Mouse (Mus musculus): ENCODE results near the gene Plcb2.

Plcb2 gene

DNA sequence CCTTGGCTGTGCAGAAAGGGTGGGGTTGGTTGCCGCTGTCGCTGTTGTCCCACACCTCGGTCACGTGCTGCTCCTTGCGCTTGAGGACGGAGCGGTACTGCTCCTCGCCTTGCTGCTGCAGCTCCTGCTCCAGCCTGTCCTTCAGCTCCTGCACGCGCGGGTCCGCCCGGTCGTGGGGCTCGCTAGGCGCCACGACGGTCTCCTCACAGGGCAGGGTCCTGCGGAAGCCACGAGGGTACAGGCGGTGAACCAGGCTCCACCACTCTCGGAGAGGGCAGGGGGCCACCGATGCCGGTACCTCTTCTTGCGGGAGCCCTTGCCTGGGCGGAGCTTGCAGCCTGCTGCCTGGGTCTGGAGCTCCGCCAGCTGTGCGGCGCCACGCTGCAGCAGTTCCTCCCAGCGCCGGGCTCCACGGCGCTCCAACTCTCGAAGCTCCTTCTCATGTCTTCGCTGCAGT lies 17.2 kb downstream of the Plcb2 start:
- DNase-seq, result peak in 1 of 2 experiments; percentile 77

DNA sequence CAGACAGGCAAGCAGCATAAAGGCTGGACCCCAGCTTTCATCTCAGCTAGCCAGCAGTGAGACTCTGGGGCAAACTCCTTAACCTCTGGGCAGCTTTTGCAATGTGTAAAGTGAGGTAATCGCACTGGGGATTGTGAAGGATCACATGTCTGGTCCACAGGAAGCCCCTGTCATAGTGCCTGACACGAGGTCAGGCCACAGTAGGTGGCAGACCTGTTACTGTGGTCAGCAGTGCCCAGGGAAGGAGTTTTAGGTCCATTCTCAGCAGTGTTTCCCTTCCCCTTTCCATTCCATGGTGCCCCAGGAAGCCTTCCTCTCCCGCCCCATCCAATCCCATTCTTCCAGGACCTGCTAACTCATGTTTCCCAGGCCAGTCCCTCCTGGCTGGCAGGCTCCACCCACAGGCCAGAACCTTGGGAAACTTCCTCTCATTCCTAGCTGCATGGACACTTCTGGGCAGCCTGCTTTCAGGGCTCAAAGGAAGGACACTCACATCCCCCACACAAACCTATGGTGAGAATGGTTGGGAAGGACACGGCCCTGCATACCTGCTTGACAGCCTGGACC lies 18.5 kb downstream of the Plcb2 start:
- DNase-seq, result no peak

DNA sequence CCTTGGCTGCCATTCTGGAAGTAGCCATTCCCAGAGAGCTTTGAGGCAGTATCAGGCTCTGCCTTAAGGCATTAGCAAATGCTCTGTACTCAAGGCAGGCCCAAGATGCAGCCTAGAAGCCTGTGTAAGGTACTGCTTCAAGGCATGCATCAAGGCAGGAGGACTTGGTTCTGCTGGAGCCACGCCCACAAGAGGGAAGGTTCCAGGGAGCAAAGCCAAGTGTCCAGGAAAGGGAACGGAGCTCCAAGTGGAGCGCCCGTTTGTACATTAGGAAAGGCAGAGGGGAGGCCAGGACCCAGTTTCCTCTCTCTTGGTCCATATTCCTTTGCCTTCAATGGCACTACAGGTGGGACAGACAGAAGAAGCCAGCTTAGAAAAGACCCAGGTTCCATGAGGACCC lies 19.8 kb downstream of the Plcb2 start:
- peak in 1 of 2 experiments; percentile 44 for DNase-seq

DNA sequence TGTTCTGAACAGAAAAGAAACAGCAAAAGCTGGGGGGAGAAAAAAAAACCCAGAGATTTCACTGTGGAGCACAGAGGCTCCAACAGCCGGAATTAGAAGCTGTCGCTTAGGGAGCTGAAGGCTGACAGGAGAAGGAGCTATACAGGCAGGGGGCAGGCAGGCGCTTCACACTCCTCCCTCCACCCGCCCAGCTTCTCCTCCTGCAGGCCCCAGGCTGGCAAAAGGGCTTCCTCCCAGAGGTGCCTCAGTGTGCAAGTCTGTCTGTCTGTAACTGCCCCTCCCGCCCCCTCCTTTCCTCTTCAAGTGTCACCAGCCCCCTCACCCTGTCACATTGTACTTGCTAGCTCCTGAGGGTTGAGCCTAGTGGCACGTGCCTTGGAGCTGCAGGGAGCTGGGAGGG lies 21.8 kb downstream of the Plcb2 start:
- no peak for DNase-seq

DNA sequence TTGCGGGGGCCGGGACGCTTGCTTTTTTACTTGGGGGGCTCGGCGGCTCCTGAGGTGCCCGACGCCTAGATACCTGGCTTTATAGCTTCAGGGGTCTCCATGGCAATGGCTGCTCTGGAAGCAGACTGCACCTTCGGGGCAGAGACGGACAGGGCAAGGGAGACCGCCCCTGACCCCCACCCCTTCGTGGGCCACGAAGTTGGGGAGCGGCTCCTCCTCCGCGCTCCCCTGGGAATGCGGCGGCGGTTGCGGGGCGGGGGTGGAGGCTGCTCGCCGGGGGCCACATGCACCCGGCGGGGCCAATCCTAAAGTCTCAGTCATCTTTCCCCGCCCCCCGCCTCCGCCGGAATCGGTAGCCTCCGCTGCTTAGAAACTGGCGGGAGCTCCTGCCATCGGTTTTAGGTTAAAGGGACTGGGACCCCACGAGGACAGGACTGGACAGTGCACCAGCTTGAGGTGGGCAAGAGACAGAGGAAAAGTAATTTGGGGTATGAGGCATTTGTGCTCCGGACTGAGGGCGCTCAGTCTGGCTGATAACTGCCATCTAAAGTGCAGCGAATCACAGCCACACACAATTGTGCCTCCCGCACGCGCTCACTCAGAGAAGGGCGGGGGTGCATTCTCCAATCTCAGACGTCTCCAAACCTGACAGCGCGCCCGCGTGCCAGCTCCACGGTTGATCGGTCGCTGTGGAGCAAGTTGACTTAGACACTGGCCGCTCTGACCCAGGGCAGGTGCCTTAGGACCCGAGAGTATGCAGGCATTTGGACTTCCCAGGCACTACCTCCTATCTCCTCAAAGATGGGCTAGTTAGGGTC lies 24.1 kb downstream of the Plcb2 start, which contains the start of gene Ankrd63:
TSS of gene Ankrd63 (minus strand) at position 51 of the 818 bp plus-strand sequence.
- peak in 1 of 2 experiments; percentile 69 for DNase-seq

DNA sequence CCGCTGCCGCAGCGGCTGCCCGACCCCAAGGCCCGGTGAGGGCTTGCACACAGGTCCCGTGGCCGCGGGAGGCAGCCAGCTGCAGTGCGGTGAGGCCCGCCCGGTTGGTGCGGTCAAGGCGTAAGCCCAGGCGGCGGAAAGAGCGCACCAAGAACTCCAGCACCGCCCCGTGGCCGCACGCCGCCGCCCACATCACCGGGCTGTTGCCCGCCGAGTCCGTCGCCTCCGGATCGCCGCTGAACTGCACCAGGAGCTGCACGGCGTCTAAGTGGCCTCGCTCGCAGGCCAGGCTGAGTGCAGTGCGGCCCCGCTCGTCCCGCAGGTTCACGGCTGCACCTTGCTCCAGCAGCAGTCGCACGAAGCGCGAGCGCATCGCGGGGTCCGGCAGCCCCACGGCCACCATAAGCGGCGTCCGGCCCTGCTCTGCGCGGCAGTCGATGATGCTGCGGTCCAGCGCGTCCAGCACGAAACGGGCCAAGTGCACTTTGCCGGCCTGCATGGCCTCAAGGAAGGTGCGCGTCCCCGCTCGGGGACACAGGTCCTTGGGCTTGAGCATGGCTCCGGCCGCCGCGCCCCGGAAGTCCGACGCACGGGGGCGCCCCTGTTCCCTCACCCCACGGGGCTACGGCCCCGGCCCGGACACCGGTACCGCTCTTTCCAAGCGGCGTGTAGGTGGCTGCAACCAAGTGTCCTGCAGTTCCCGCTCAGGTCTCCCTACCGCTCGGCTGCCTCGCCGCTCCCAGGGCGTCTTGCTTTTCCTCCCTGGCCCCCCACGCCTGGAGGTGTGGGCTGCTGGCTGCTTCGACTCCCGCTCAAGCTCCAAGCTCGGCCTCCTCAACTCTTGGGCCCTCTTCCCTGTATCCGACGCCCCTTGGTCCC lies 25.1 kb downstream of the Plcb2 start:
- peak; percentile 48 to 82 for DNase-seq

DNA sequence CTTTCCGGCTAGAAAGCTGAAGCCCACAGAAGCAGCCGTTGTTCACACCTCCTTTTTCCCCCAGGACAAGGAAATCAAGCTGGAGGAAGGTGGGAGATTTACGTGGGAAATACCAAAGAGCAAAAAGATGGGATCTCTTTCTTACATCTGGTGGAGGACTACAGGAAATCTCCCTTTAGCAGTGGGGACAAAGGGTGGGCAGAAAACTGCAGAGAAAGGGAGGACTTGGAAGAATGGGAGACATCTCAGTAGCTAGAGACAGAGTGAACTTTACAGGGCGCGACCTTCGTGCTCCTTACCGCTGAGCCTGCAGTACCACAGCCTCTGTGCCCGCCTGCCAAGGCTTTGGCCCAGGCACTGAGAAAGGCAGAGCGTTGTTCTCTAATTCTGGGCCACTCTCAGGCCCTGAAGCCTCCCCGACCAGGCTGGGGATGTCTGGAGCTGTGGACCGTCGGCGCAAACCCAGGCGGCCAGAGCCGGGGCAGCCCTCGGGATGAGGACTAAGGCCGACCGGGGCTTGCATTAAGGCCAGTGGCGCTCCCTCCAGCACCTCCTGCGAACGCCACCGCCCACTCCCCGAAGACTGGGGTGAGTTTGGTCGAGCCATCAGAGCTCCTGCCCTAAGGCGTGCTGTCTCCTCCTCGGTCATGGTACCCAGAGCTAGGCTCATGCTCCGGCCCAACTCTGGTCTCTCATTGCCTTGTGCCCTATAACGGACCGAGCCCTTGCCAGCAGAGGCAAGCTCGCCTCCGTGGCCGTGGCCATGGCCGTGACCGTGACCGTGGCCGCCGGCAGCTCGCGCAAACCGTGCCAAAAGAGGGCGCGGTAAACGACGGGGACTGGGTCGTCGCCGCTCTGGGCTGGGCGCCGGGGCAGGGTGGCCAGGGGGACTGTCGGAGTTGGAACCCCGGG lies 26.0 kb downstream of the Plcb2 start:
- DNase-seq, result peak in 1 of 2 experiments; percentile 41

DNA sequence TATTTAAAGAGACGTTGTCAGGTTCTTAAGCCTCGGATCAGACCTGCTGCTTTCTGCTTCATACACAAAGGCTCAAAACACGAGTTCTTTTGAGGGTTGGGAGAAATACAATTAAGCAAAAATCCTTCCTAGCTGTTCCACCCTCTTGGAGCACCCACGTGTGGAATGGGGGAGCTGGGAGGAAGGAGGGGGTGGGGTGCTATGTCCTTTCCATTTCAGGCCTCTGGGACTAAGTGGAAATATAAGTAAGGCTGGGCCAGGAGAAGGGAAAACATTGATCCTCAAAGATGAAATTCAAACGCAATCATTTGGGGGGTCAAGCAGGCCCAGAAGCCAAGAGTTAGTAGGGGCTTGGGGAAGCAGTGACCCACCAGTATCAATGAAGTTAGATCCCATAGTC lies 27.1 kb downstream of the Plcb2 start:
- no peak for DNase-seq

DNA sequence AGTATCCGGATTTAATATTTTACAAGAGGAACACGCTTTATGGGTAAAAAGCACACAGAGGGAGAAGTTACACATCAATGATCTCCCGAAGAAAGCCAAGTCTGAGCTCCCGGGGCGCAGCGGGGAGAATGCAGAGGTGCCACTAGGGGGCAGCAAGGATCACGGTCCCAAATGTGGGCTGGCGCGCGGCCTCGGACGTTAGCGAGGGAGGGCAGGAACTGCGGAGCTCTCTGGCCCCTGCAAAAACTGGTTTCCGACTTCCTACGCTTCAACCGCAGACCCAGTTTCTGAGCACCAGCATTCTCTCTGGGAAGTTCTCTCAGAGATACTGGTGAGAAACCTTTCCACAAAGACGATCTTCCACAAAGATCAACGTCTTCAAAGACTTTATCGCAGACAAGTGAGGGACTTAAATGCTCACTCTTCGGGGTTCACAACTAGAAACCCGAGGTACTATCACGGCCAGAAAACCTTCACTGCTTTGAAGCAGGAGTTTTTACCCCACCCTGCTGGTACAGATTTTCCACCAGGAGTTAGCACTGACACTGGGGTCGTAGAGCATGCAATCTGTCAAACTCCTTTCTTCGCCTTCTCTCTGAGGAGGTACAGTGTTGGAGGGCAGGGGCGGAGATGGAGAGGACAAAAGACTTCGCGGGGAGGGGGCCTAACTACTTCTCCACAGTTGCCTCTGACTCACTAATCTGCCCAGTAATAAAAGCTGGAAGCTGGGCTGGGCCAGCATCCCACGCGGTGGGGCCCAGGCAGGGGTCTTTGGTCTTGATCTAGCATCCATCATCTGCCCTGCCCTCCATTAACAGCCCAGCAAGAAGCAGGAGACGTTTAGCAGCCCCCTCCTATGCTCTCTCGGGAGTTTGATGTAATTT lies 27.8 kb downstream of the Plcb2 start:
- DNase-seq, result peak; percentile 80 to 94

DNA sequence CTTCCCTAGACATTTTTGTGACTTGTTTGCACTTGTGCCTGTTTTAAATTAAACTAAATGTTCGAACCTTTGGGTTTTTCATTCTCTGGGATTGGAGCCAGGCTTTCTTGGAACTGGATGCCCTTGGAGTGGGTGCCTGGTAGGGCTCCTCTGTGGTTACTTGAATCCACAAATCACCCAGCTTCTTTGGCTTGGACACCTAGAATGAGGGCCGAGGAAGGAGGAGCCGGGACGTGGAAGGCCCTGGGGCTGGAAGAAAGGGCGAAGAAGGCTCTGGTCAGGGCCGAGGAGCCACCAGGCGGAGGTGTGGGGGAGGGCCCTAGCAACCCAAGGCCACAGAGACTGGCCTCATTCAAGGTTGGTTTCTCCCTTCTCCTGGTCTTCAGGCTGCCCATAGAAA lies 30.3 kb downstream of the Plcb2 start:
- peak; percentile 52 to 63 for DNase-seq

DNA sequence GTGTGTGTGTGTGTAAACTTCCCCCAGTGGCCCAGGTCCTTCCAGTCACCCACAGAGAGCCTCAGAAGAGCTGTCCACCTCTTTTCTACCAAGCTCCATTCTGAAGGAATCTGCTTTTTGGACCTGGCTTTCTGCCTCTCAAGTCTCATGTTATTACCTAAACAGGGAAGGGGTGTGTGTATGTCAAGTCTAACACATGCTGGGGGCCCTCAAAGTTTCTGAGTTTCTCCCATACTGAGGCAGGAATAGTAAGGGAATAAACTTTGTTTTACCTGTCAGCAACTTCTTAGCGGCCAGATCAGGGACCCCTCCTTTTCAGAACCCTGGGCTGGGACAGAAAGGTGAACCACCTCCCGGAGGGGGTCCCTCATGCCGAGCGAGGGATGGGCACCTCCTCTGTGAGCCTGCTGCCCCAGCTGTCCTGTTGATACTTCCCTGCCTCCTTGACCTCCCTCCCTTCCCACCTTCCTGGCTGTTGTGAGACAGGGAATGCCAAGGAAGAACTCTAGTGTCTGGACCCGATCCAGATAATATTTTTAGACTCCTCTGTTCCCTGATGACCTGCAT lies 30.8 kb downstream of the Plcb2 start:
- no peak for DNase-seq

DNA sequence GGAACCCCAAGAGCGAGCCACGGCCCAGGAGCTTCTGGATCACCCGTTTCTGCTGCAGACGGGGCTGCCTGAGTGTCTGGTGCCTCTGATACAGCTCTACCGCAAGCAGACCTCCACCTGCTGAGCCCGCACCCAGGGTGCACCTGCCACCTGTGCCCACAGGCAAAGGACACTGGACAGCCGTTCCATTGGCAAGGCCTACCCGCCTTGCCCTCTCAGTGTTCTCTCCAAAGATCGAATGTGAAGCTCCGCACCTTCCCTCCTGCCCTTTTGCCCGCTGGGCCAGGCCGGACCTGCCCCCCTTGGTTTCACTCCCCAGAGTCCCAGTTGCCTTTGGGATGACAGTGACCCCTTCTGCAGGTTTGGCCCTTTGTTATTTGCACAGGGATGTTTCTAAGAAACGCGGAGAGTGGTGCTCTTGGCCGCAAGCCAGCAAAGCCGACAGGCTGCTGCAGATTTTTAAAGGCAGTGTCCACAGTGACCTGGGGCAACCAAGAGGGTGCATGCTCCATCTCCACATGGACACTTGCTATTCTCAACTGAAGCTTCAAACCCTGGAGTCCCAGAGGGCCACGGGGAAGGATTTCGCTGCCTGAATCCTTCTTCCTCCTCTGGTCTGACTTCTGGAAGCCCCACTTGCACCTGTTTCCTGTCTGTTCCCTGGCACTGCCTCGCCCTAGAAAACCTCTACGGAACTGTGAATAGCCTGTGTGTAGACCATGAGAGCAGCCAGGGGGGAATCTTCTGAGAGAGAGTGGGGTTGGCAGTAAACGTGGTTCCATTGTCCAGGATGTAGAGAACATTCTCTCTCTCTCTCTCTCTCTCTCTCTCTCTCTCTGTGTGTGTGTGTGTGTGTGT lies 31.6 kb downstream of the Plcb2 start:
- DNase-seq, result peak in 1 of 2 experiments; percentile 71

DNA sequence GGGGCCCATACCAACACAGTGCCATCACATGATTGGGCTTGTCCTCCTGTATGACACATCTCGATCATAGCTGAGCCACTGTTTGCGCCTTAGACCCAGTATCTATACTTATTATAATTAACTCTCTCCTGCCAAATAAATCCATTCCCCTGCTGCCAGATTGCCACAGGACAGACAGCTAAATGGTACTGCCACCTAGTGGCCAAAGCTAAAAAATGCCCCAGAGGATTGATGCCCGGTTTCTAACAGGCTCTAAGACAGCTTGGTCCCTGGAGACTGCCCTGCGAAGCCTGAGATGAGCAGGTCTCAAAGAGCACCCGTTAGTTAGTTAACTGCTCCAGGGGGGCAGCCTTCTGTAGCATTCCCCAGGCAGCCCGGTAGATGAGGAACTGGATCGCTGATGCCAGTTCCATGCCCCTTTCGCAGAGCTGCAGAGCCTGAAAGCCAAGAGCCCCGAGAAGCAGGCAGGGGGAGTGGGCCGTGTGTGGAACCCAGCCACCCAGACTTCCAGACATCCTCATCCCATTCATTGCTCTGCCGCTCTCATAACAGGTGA lies 32.5 kb downstream of the Plcb2 start:
- peak; percentile 54 to 70 for DNase-seq

DNA sequence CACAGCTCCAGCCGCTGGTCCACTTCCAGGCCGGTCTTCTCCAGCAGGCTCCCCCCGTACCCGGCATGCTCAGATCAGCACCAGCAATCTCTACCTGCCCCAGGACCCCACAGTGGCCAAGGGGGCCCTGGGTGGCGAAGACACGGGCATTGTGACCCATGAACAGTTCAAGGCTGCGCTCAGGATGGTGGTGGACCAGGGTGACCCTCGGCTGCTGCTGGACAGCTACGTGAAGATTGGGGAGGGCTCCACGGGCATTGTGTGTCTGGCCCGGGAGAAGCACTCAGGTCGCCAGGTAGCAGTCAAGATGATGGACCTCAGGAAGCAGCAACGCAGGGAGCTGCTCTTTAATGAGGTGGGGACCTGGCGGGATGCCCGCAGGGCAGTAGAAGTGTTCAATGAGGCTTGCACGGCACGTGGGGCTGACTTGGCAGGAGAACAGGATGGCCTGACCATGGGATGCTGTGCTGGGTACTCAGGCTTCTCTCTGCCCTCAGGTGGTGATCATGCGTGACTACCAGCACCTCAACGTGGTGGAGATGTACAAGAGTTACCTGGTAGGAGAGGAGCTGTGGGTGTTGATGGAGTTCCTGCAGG lies 34.8 kb downstream of the Plcb2 start:
- peak; percentile 86 to 92 for DNase-seq

DNA sequence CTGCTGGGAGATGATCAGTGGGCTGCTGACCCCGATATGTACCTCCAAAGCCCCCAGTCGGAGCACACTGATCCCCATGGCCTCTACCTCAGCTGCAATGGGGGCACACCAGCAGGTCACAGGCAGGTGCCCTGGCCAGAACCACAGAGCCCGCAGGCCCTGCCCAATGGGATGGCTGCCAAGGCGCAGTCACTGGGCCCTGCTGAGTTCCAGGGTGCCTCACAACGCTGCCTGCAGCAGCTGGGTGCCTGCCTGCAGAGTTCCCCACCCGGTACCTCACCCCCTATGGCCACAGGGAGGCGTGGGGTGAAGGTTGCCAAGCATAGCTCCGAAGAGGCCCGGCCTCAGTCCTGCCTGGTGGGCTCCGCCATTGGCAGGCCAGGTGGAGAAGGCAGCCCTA lies 38.4 kb downstream of the Plcb2 start:
- DNase-seq, result peak in 1 of 2 experiments; percentile 67

DNA sequence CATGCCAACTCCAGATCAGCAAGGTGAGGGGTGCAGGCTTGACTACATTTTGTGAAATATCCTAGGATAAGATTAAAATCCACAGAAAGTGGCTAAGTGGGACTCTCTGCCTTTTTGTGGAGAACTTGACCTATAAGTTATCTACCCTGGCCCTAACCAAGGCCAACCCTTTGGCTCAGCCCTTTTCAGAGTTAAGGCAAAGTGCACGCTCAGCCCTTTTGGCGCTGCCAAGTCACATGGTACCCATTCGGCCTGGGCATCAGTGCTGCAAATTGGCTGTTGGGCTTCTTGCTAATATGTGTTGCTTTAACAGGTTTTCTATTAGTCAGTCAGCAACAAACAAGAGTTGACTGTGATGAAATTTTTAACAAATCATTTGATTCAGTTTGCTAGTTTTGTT lies 40.4 kb downstream of the Plcb2 start:
- peak; percentile 66 for DNase-seq

DNA sequence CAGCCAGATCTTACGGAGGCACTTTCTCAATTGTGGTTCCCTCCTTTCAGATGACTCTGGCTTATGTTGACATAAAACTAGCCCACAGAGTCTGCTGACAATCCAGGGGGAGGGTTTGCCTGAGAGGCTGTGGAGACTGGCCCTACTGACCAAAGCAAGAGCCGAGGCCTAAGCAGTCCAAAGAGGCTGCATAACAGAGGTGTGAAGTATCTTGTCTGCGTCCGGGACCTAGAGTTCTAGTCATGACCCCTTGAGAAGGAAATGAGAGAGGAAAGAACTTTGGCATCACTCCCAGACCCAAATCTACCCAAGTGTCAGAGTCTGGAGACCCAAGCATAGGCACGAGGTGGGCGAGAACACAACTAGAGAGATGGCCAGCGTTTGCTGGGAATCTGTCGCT lies 41.5 kb downstream of the Plcb2 start:
- DNase-seq, result no peak

DNA sequence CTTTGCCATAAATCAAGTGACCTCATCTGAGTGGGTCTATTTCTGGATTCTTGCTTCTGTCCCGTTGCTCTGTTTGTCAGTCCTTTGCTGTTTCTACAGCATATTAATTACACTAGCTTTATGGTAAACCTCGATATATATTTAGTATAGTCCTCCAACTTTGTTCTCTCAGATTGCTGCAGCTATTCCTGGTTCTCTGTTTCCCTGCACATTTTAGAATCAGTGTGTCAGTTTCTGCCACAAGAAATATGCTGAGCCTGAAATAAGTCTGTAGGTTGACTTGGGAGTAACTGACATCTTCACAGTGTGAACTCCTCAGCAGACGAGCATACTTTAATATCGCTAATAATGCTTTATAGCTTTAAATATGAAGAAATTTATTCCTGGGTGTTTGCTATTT lies 43.1 kb downstream of the Plcb2 start:
- DNase-seq, result no peak
